Mouse (Mus musculus) spleen, adult 2 months (tissue): ENCODE data around the gene Plxna4. TPM values are rescaled to one million over a fixed set of nuclear protein-coding genes. Genes with fewer than 3 reads are reported as not detected.

Source experiments
- DNase-seq, 2 experiments: peaks; one replicate each; pipeline versions ENCODE4 v3.0.0 to v3.0.0-alpha.2; 2012 to 2021; ENCODE audit warnings: low spot score in 2 of 2, low read depth in 1 of 2
- H3K27ac ChIP-seq: fragments of 200-500 bp; 2 replicates; pipeline ENCODE4 v1.5.1; 2012; ENCODE audit warnings: low read length, inconsistent platforms; ENCODE audit not compliant: insufficient read depth
- H3K27me3 ChIP-seq: fragments of 200-500 bp; 2 replicates; pipeline ENCODE4 v1.6.1; 2012; ENCODE audit warnings: mild to moderate bottlenecking, moderate library complexity, low read length, inconsistent platforms; ENCODE audit not compliant: control insufficient read depth, insufficient read depth
- H3K36me3 ChIP-seq: fragments of 200-500 bp; 2 replicates; pipeline ENCODE4 v1.6.1; 2012; ENCODE audit warnings: mild to moderate bottlenecking, low read length, inconsistent platforms; ENCODE audit not compliant: control insufficient read depth, insufficient read depth
- H3K4me1 ChIP-seq: fragments of 200-500 bp; 2 replicates; pipeline ENCODE4 v1.6.1; 2011; ENCODE audit warnings: inconsistent platforms; ENCODE audit not compliant: control insufficient read depth, insufficient read depth, insufficient read length
- H3K4me3 ChIP-seq: fragments of 200-500 bp; 2 replicates; pipeline ENCODE4 v1.5.1; 2011; ENCODE audit warnings: mild to moderate bottlenecking, inconsistent platforms; ENCODE audit not compliant: insufficient read depth, insufficient read length; ENCODE audit errors: extremely low read depth
- CTCF ChIP-seq: fragments of 200-500 bp; IDR thresholded peaks from 2 replicates; pipeline ENCODE4 v1.5.1; 2011; ENCODE audit warnings: mild to moderate bottlenecking, inconsistent platforms; ENCODE audit not compliant: insufficient read depth, insufficient read length, insufficient replicate concordance; ENCODE audit errors: extremely low read depth
- POLR2A ChIP-seq: fragments of 200-500 bp; IDR thresholded peaks from 2 replicates; pipeline ENCODE4 v1.6.1; 2011; ENCODE audit warnings: low read depth, low read length, inconsistent platforms
- WGBS: fragments of 180-500 bp; shearing (Covaris S2); methylation state at CpG from one replicate; pipeline ENCODE4 v1.1.7; 2018; 5-methylcytosine and 5-hydroxymethylcytosine counted together
- polyA plus RNA-seq: library from polyadenylated mRNA; depleted of rRNA; stranded (reverse); fragments of >200 nt; gene quantifications from 2 replicates; pipeline ENCODE4 v1.2.3, GENCODE M21; 2012

Plxna4 gene
- polyA plus RNA-seq, 1 experiment, result 1.0 TPM

DNA sequence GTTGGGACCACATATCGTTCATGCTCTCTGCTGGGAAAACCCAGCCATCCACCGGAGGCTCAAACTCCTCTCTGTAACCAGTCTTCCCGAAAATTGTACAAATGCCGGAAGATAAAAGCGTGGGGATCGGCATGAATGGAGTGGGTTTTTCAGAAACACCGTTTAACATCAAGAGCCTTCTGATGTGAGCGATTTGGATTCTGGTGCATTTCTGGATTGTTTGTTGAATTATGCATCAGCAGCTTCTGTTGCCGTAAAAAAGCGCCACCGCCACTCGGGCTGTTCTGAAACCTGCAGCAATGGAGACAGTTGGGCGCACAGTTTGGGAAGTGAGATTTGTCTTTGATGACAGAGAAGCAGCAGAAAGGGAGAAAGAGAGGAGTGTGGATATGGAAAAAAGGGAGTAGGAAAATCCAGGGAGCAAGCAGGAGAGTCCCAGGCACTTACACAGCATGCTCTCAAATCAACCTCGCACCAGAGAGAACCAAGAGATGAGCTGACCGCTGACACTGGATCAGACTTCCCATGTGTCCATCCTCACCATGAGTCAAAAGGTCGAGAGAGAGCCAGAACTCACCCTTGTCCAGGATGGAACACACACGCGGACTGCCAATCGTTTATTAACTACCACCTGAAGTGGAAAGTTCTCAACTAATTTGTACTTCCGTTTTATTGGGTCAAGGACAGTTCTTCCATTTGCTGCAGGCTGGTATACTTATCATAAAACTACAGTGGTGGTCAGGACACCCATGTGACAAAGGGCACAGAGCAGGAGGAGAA is 181.5 kb downstream of the Plxna4 start:
- H3K4me1 ChIP-seq, result no peaks in the 10 kb centered on the region
- WGBS, result 90% methylated on average over 20 of the region's 20 CpGs
- no peaks in the 10 kb centered on the region for H3K36me3 ChIP-seq
- DNase-seq, result no peak
- H3K27me3 ChIP-seq, result no peaks in the 10 kb centered on the region
- no peak overlapping the region for H3K4me3 ChIP-seq
- no peak for TF ChIP-seq POLR2A
- no peak for TF ChIP-seq CTCF
- H3K27ac ChIP-seq, result no peak overlapping the region

GRCm38 (mm10) chr6:32402560-32403235 is 185.3 kb downstream of the Plxna4 start:
- 90% methylated on average over 3 of the region's 3 CpGs for WGBS
- TF ChIP-seq CTCF (no peak), POLR2A (no peak)

DNA sequence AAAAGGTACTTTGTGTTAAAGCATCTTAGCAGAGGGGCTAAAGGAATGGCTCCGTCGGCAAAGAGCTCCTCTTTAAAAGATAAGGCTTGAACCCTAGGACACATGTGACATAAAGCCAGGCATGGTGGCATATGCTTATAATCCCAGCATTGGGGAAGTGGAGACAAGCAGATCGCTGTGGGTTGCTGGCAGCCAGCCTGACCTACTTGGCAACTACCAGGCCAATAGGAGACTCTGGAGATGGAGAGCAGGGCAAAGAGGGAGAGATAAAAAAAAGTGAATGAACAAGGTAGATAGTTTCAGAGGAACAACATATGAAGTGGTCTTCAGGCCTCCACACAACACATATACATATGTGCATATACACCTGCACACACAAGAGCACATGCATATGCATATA is 189.7 kb downstream of the Plxna4 start:
- Histone ChIP-seq H3K36me3 (no peaks in the 10 kb centered on the region), H3K4me1 (no peaks in the 10 kb centered on the region), H3K4me3 (no peak overlapping the region), H3K27ac (no peak overlapping the region), H3K27me3 (no peaks in the 10 kb centered on the region)
- no peak for TF ChIP-seq POLR2A
- no peak for TF ChIP-seq CTCF
- whole genome bisulfite sequencing, result 93% methylated on average over 3 of the region's 3 CpGs
- no peak for DNase-seq

More at GRCm38 (mm10) chr6:32402560-32403235, 185.3 kb downstream of the Plxna4 start:
- no peak overlapping the region for H3K27ac ChIP-seq
- no peaks in the 10 kb centered on the region for H3K4me1 ChIP-seq
- H3K27me3 ChIP-seq, result no peaks in the 10 kb centered on the region
- DNase-seq, result no peak
- H3K36me3 ChIP-seq, result no peaks in the 10 kb centered on the region
- H3K4me3 ChIP-seq, result no peak overlapping the region

- no peak for TF ChIP-seq POLR2A
- no peak for TF ChIP-seq CTCF
Observed at GRCm38 (mm10) chr6:32397133-32397730, 190.8 kb downstream of the Plxna4 start.

DNA sequence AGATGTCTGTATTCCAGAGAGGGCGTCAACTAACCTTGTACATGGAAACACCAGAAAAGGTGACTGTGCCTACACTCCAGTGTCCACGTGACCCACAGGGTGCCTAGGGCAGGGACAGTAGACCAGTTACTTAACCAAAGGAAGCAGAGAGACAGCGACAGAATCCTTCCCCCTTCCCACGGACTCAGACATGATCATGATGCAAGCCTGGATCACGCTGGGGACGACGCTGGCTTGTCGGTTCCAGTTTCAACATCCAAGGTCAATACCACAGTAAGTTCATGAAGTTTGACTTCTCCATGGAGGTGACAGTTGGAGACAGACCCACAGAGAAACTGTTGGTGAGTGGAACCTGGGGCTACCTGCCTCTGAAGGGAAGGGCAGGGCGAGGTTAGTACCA is 192.6 kb downstream of the Plxna4 start:
- Histone ChIP-seq H3K36me3 (no peaks in the 10 kb centered on the region), H3K4me1 (no peaks in the 10 kb centered on the region), H3K4me3 (no peak overlapping the region), H3K27ac (no peak overlapping the region), H3K27me3 (no peaks in the 10 kb centered on the region)
- 85% methylated on average over 9 of the region's 9 CpGs for WGBS
- DNase-seq, result no peak
- TF ChIP-seq POLR2A (no peak), CTCF (no peak)

More at GRCm38 (mm10) chr6:32397133-32397730, 190.8 kb downstream of the Plxna4 start:
- DNase-seq, result no peak
- no peak overlapping the region for H3K27ac ChIP-seq
- H3K27me3 ChIP-seq, result no peaks in the 10 kb centered on the region
- H3K36me3 ChIP-seq, result no peaks in the 10 kb centered on the region
- no peaks in the 10 kb centered on the region for H3K4me1 ChIP-seq
- WGBS, result 61% methylated on average over 6 of the region's 6 CpGs
- no peak overlapping the region for H3K4me3 ChIP-seq

DNA sequence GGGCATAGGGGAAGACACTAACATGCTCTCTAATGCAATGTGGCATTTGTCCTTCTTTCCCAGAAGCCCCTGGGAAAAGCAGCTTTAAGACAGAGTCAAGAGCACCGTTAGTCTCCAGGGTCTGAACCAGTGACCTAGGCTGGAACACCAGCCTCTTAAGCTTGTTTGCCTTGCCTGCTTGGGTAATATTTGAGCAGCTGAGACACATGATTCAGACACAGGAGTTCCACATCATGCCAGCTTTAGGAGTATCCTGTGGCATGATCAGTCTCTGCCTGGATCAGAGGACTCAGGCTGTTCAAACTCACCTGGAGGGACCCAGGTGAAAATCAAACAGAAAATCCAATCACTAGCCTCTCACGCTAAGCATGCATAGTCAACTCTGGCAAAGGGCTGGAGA is 195.7 kb downstream of the Plxna4 start:
- TF ChIP-seq POLR2A, result no peak
- TF ChIP-seq CTCF, result no peak
- H3K4me3 ChIP-seq, result no peak overlapping the region

More for the DNA sequence above, 195.7 kb downstream of the Plxna4 start:
- H3K27me3 ChIP-seq, result no peaks in the 10 kb centered on the region
- WGBS, result 85% methylated on average over 2 of the region's 2 CpGs
- H3K27ac ChIP-seq, result no peak overlapping the region
- no peaks in the 10 kb centered on the region for H3K36me3 ChIP-seq
- no peak for DNase-seq
- H3K4me1 ChIP-seq, result no peaks in the 10 kb centered on the region
